Mouse (Mus musculus): ENCODE measurements around the gene Ano9.

The Ano9 gene

DNA sequence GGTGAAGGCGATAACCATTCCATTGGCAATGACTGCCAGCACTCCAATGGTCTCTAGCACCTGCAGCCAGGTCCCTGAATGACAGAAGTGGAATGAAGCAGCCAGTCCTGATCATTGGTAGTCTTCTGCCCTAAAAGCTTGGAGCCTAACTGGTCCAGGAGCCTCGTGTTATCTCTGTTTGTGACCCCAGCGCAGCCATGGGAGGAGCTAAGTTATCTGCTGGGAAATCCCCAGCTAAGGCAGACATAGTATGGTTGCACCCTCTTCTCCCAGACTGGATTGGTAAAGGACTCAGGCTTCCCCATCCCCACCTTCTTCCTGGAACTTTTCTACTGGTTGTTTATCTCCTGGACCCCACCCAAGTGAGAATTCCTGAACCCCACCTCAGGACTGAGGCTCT is 14.4 kb downstream of the Ano9 start:
- in situ Hi-C loops (cut with MboI, MseI), result no loop called here

DNA sequence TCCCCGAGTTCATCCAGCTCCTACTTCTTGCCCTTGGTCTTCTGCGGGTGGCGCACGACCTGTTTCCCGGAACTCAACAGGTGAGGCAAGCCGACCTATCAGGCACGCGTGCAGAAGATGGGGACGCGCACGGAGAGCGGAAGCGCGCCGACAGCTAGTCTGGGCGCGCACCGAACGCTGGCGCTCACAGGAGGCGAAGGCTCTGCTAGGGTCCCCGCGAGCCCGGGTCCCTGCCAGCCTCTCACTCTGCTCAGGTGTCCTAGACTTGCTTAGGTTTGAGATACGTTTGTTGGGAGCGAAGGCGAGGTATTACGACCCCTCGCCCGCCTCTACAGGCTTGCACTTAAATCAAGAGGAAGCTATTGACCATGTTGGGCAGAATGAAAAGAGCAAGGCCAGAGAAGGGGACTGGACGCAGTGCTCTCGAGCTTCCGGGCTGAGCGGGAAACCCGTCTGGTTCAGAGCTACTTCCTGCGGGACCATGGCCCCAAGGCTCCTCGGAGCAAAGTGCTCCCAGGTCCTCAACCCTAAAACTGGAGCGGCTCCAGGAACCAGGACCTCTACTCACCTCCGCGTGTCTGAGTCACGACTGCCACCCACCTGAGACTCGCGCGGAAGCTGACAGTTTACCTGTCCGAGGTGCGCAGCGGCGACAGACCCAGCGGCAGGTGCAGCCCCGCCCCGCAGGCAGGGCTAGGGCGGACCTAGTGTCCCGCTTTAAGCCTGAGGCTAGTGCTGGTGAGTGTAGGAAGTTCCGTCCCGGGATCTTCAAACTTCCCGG is 17.5 kb downstream of the Ano9 start, which contains the start of gene Sigirr:
TSS of gene Sigirr (minus strand) at position 662 of the 781 bp plus-strand sequence.
- in situ Hi-C loops (cut with MboI, MseI), result loop anchor here in 1 of 2 experiments (5.0 to 25.0 kb wide), 2 partner anchors 72 to 1962 kb away; partner anchors contain the start of genes Cd81, Rnh1 and Tssc4

DNA sequence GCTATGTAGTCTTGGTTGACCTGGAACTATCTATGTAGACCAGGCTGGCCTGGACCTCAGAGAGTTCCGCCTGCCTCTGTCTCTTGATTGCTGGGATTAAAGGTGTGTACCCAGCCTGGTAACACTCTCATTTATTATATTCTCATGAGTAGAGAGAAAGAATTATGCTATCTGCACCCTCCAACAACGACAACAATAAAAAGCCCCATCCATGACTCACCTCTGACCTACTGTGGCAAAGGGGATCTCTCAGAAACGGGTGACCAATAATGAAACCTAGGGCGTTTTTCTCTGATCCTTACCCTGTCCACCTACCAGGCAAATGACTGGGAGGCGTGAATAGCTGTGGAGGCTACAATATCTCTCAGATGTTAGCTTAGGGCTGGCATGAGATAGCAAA is 20.4 kb downstream of the Ano9 start:
- in situ Hi-C loops (cut with MboI, MseI), result loop anchor here in 1 of 2 experiments (5.0 to 25.0 kb wide), 2 partner anchors 75 to 1965 kb away; partner anchors contain the start of genes Cd81, Rnh1 and Tssc4

DNA sequence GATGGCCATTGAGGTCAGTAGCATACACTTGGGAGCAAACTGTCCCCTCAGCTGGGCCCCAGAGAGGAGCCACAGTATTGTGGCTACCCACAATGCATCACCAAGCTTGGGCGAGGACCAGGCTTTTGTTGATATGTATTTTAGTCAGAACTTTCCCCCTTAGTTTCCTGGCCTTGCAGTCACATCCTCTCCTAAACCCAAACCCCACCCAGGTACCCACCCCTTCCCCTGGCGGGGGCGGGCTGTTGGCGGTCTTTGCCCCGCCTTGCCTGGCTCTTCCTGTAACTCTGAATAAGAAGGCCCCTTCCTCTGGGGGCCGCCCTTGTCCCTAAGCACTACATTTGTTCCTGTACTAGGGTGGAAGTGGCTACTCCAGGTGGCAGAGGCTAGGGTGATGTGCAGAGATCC is 21.0 kb downstream of the Ano9 start:
- in situ Hi-C loops (cut with MboI, MseI), result loop anchor here in 1 of 2 experiments (5.0 to 25.0 kb wide), 2 partner anchors 76 to 1966 kb away; partner anchors contain the start of genes Cd81, Rnh1 and Tssc4

DNA sequence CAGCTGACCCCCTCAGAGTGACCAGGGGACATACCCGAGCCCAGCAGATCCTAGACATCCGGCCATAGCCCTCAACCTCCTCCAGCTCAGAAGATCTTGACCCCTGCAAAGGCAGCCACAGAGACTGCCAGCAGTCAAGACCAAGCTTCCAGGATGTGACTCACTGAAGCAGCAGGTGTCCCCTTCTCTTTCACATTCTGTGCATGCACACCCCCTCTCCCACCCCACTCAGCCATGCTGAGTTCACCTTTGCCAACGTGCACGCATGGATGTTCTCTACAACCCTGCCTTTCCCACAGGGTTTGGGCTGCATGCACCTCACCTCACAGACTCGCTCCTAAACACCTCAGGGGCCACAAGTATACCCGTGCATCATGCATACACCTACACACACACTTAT is 21.6 kb downstream of the Ano9 start:
- in situ Hi-C loops (cut with MboI, MseI), result loop anchor here in 1 of 2 experiments (5.0 to 25.0 kb wide), 2 partner anchors 76 to 1966 kb away; partner anchors contain the start of genes Cd81, Rnh1 and Tssc4

DNA sequence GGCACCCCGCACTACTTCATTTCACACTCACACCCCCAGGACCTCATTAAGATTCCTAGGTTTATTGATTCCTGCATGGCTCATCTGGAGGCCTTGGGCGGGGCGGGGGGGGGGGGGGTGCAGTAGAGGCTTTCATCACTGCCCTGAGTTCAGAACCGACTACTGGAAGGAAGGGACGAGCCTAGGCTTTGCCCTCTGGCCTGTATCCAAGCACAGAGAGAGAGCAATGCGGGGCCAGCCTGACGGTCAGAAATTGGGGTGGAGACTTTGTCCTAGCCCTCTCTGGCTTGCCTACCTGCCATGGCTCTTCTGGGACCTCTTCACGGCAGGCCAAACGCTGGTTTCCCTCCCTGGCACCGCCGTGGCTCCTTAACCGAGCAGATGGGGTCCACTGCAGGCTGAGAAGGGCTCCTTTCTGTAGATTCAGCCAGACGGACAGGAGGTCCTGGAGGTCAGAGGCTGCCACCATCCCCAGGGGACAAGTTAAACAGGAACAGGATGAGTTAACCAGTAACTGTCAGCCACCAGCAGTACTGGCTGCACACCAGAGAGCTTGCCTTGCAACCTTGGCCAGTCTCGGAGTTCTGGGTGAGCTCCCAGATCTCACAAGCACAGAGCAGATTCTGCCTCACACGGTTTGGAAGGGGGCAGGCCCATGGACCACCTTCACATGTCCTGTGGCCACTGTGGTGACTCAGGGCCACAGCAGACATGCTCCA is 23.0 kb downstream of the Ano9 start:
- in situ Hi-C loops (cut with MboI, MseI), result loop anchor here (5.0 to 25.0 kb wide), 3 partner anchors 78 to 1968 kb away; partner anchors contain the start of genes Cd81 (in 1 of the 2), Rnh1 (in 1 of the 2) and Tssc4 (in 1 of the 2)

DNA sequence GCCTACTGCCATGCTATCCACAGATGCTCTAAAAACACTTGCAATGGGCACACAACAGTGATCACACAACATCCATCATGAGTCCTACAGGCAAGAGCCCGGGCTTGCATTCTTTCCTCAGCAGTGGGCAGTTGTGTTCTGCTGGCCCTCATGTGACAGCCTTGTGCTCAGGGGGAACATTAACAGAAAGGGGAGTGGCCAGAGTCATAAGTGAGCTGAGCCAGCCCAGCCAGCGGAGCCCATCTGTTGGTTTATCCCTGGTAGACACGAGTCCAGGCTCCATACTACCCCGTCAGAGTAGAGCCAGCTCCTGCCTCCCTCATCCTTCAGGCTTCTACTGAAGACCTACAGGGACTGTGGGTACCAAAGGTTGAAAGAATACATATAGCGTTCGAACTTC is 23.7 kb downstream of the Ano9 start:
- in situ Hi-C loops (cut with MboI, MseI), result loop anchor here (5.0 to 25.0 kb wide), 2 partner anchors 83 to 1968 kb away; partner anchors contain the start of genes Cd81 (in 1 of the 2) and Tssc4 (in 1 of the 2)

DNA sequence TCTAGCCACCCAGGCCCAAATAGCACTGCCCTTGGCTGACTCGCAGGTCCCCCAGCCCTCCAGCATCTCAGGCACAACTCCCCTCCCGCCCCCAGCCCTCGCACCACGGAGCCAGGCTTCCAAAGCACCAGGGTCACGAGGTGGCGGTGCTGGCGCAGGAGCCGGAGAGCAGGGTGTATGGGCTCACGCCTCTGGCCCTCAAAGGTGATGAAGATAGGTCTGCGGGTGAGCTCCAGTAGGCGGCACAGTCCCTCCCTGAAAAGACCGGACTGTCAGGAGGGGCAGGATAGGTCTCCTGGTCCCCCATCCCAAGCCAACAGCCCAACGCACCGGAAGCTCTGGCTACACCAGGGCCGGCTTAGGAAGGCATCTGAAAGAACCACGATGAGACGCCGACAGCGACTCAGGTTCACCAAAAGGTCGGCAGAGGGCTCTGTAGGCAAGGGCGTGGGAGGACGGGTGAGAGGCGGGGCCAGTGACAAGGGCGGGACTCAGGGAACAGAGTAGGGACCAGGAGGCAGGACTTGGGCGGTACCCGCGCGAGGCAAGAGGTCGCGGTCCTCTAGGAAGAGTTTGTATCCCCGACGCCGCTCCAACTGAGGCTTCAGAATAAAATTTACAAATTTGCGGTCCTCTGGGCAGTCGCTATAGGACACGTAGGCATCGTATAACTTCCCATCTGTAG is 25.4 kb downstream of the Ano9 start:
- in situ Hi-C loops (cut with MboI, MseI), result loop anchor here (5.0 to 25.0 kb wide), 2 partner anchors 85 to 1970 kb away; partner anchors contain the start of genes Cd81 (in 1 of the 2) and Tssc4 (in 1 of the 2)

DNA sequence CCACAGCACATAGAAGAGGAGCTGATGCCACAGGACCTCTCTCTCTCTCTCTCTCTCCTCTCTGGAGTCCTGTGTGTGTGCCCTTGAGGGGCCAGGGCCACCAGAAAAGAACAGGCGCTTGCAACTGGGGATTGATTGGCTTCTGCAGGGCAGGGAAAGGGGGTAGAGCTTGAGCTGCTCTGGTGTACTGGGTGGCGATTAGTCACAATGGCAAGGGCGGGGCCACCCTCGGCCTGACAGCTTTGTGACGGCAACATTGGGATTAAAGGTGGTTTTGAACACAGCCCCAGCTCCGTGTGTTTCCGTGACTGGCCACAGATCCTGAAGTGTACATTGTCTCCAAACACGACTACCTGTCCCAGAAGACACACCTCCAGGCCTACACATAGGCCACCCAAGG is 27.4 kb downstream of the Ano9 start:
- in situ Hi-C loops (cut with MboI, MseI), result loop anchor here (5.0 to 25.0 kb wide), 2 partner anchors 87 to 1972 kb away; partner anchors contain the start of genes Cd81 (in 1 of the 2) and Tssc4 (in 1 of the 2)

DNA sequence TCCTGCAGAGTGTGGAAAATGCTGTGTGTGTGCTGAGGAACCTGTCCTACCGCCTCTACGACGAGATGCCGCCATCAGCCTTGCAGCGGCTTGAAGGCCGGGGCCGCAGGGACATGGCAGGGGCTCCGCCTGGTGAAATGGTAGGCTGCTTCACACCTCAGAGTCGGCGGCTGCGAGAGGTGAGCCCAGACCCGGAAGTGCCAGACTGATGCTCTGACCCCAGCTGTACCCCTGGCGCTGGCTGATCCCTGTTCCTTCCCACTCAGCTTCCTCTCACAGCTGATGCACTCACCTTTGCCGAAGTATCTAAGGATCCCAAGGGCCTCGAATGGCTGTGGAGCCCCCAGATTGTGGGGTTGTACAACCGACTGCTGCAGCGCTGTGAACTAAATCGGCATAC is 29.1 kb downstream of the Ano9 start:
- in situ Hi-C loops (cut with MboI, MseI), result loop anchor here in 1 of 2 experiments (25.0 kb wide), 1 partner anchor 1974 kb away; the partner anchor contains the start of genes Cd81 and Tssc4

DNA sequence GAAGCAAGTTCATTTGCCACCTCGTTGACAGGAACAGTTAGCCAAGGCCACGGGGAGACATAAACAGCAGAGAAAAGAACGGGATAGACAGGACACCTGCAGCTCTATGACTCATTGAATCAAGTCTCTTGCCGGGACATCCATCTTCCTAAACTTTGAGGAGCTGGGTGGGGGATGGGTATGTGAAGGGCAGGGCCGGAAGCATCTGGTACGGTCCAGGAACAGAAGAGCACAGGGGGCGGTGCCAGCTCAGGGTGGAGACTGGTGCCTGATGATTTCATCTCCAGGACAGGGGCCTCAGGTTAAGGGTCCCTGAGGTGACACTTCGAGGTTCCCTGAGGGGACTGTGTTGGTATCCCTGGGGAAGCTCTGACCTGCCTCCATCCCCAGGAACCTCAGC is 29.7 kb downstream of the Ano9 start:
- in situ Hi-C loops (cut with MboI, MseI), result loop anchor here in 1 of 2 experiments (25.0 kb wide), 1 partner anchor 1974 kb away; the partner anchor contains the start of genes Cd81 and Tssc4

DNA sequence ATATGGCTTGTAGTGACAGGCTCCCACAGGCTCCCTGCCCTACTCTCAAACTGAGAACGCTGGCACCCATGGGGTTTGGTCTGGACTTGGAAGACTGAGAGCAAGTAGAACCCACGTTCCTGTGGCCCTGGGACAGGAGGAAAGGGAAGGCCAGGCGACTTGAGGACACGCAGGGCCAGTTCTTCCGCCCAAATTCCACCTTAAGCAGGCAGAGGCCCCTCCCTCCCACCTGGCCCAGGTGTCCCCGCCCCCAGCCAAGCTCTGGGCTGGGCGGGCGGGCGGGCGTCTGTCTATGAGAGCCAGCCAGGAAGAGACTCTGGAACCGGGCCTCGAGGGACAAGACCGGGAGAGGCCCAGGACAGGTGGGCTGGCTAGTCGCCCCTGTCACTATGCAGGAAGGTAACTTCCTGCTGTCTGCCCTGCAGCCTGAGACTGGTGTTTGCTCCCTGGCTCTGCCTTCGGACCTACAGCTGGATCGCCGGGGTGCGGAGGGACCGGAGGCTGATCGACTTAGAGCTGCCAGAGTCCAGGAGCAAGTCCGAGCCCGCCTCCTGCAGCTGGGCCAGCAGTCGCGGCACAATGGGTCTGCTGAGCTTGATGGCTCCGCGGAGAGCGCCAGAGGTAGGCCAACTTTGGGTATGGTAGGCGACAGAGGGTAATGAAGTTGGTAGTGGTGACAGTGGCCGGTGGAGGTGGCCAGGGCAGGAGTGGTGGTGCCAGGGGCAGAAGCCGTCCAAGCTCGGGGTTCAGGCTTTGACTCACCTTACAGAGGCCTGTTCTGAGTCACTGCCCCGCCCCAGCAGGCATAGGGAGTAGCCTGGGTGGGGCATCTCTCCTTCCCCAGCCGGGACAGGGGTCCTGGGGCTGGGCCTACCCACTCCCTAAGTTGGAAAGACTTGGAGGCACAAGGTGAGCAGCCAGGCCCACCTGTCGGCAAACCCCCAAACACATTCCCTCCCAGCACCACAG is 37.8 kb downstream of the Ano9 start:
- in situ Hi-C loops (cut with MboI, MseI), result loop anchor here in 1 of 2 experiments (25.0 kb wide), 1 partner anchor 1983 kb away; the partner anchor contains the start of genes Cd81 and Tssc4

DNA sequence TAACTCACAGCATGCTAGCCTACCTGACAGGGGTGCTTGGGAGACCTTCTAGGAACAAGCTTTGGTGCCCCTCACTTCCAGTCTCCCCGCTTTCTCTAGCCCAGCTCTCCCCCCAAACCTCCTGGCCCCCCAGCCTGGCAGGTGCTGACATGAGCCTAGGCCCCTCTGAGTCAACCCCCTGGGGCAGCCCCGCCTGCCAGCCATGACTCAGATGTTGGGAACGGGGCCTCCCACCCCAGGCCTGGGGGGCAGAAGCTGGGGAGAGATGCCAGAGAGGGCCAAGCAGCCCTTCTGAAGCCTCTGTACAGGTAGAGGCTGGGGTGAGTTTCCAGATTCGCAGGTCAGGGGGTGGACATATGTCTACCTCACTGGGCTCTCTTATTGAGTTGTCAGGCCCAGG is 38.7 kb downstream of the Ano9 start:
- in situ Hi-C loops (cut with MboI, MseI), result loop anchor here in 1 of 2 experiments (25.0 kb wide), 1 partner anchor 1983 kb away; the partner anchor contains the start of genes Cd81 and Tssc4

DNA sequence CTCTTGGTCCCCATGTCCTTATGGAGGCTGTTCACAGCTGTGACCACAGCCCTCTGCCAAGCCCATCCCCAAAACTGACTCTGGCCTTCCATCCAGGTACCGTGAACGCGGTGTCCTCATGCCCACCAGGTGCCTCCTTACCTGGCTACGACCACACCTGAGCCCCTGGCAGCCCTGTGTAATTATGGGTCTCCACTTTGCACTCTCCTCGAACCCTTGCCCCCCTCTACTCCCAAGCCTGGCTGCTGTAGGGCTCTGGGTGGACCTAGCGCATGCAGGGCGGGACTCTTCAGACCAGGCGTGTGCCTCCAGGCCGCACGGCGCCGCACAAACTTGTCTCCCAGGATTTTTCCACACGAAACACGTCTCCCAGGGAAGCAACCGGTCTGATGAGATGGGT is 39.8 kb downstream of the Ano9 start, which contains the start of gene Pkp3:
TSS of gene Pkp3 (plus strand) at position 378 of the 400 bp plus-strand sequence.
- in situ Hi-C loops (cut with MboI, MseI), result loop anchor here in 1 of 2 experiments (25.0 kb wide), 1 partner anchor 1984 kb away; the partner anchor contains the start of genes Cd81 and Tssc4

DNA sequence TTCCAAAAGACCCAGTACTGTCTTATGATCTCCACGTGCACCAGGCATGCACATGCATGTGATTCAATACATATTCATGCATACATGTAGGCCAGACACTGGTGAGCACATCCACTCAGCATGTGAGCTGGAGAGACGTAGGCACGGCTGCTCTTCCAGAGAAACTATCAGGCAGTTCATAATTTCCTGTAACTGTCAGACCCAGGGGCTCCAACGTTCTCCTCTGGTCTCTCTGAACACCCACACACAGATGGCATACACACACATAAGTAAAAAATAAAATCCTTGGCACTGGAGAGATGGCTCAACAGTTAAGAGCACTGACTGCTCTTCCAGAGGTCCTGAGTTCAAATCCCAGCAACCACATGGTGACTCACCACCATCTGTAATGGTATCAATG is 43.8 kb downstream of the Ano9 start:
- in situ Hi-C loops (cut with MboI, MseI), result no loop called here

DNA sequence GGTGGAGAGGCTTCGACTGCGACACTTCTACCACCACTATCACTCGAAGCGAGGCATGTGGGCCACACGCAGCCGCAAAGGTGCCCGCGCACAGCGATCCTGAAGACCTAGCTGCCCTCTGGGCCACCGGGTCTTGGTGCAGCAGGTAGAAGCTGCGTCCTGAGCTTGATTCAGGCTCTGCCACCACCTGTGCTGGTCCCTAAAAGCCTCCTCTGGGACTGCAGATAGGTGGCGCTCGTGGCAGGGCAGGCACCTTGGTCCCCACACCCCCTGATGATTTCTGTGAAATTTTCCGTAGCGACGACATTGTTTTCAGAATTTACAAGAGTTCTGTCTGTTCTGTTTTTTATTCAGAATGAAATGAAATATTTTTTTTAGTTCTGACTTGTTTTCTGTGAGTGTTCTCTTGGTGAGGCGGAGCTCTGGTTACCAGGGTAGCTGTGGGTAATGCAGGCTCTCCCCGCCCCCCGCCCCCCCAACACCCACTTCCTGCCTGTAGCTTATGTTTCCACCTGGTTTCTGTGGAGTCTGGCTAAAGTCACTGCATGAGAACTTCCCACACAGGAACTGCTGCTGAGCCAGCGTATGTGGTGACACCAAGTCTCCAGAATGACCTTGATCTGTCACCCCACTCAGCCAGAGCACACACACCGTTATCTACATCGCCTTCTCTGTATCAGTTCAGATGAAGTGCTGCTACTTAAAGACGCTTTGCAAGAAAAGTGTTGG is 45.4 kb downstream of the Ano9 start:
- in situ Hi-C loops (cut with MboI, MseI), result no loop called here

DNA sequence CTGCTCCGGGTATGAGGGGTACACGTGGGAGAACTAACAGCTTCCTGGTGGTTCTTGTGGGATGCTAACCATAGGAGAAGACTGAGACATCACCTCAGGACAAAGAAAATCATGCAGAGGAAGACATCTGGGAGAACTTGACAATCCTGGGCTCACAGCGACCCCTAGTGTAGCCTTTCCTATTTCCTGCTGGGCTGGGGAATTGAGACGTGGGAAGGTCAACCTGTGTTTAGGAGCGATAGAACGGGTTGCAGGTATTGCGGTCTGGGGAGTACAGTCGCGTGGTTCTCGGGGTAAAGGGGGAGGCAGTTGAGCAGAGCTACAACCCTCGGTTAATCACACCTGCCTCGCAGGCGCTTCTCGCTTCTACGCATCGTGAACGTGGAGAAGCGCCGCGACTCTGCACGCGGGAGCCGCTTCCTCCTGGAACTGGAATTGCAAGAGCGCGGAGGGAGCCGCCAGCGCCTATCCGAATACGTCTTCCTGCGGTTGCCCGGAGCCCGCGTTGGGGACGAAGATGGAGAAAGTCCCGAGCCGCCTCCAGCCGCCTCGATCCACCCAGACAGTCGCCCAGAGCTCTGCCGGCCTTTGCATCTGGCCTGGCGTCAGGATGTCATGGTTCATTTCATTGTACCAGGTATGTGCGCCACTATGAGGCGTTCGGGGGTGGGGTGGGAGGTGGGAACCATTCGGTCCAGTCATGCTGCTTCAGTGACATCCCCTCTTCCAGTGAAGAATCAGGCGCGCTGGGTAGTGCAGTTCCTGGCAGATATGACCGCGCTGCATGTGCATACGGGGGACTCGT is 47.3 kb downstream of the Ano9 start:
- in situ Hi-C loops (cut with MboI, MseI), result no loop called here

DNA sequence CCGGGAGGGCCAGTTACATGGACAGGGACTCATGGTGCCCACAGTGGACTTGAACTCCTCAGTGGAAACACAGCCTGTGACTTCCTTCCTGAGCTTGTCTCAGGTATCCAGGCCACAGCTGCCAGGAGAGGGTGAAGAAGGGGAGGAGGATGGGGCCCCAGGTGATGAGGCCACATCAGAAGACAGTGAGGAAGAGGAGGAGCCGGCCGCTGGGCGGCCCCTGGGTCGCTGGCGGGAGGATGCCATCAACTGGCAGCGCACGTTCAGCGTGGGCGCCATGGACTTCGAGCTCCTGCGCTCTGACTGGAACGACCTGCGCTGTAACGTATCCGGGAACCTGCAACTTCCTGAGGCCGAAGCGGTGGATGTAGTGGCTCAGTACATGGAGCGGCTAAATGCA is 49.3 kb downstream of the Ano9 start:
- in situ Hi-C loops (cut with MboI, MseI), result loop anchor here in 1 of 2 experiments (10.0 kb wide), 1 partner anchor 106 kb away; the partner anchor contains the start of gene Rnh1

Data from T-helper 17 cell (primary cell).